Mouse (Mus musculus): ENCODE measurements around the gene Nckap5. TPM values are rescaled to one million over a fixed set of nuclear protein-coding genes. Genes with fewer than 3 reads are reported as not detected.

Gene Nckap5
- polyA plus RNA-seq, 1 experiment from 2014 or later = 8.8 TPM

- Histone ChIP-seq H3K27me3 (no peaks in the 10 kb centered on the region), H3K9ac (no peak overlapping the region), H3K4me2 (no peak overlapping the region), H3K9me3 (replicated peaks) (no peaks in the 10 kb centered on the region), H3K4me3 (no peak overlapping the region), H3K27ac (peak overlapping the region; percentile 57), H3K36me3 (no peaks in the 10 kb centered on the region), H3K4me1 (replicated peaks) (peaks cover 15% of the 10 kb centered on the region)
- 61% methylated on average over 7 of the region's 7 CpGs for WGBS
- peak; percentile 43; the same call in 1 of the 2 replicates for ATAC-seq (replicated peaks; ENCODE audit: insufficient number of reproducible peaks, insufficient read depth, low FRiP score, low read depth)
Measured at GRCm38 (mm10) chr1:126660098-126660999, 170.2 kb downstream of the Nckap5 start.

GRCm38 (mm10) chr1:126658731-126659130, 171.9 kb downstream of the Nckap5 start:
- Histone ChIP-seq H3K9ac (no peak overlapping the region), H3K4me3 (no peak overlapping the region), H3K36me3 (no peaks in the 10 kb centered on the region), H3K4me2 (no peak overlapping the region), H3K27me3 (no peaks in the 10 kb centered on the region), H3K9me3 (replicated peaks) (no peaks in the 10 kb centered on the region), H3K4me1 (replicated peaks) (peaks cover 15% of the 10 kb centered on the region), H3K27ac (no peak overlapping the region)
- 89% methylated on average over 11 of the region's 11 CpGs for WGBS
- no peak for ATAC-seq (replicated peaks; ENCODE audit: insufficient number of reproducible peaks, insufficient read depth, low FRiP score, low read depth)

- ATAC-seq (replicated peaks; ENCODE audit: insufficient number of reproducible peaks, insufficient read depth, low FRiP score, low read depth) = no peak
- Histone ChIP-seq H3K9me3 (replicated peaks) (no peaks in the 10 kb centered on the region), H3K27ac (no peak overlapping the region), H3K27me3 (no peaks in the 10 kb centered on the region), H3K4me1 (replicated peaks) (peaks cover 15% of the 10 kb centered on the region), H3K36me3 (no peaks in the 10 kb centered on the region), H3K4me3 (no peak overlapping the region), H3K9ac (no peak overlapping the region), H3K4me2 (no peak overlapping the region)
- WGBS = 80% methylated on average over 2 of the region's 2 CpGs
Measured at GRCm38 (mm10) chr1:126656246-126656645, 174.4 kb downstream of the Nckap5 start.

GRCm38 (mm10) chr1:126652085-126652484, 178.5 kb downstream of the Nckap5 start:
- H3K36me3 ChIP-seq = no peaks in the 10 kb centered on the region
- H3K9ac ChIP-seq = no peak overlapping the region
- WGBS = 57% methylated on average over 2 of the region's 2 CpGs
- H3K27me3 ChIP-seq = no peaks in the 10 kb centered on the region
- no peak for ATAC-seq (replicated peaks; ENCODE audit: insufficient number of reproducible peaks, insufficient read depth, low FRiP score, low read depth)
- H3K4me2 ChIP-seq = no peak overlapping the region
- H3K27ac ChIP-seq = no peak overlapping the region
- no peaks in the 10 kb centered on the region for H3K9me3 ChIP-seq (replicated peaks)
- H3K4me1 ChIP-seq (replicated peaks) = peaks cover 4% of the 10 kb centered on the region
- no peak overlapping the region for H3K4me3 ChIP-seq

- Histone ChIP-seq H3K4me3 (no peak overlapping the region), H3K9me3 (replicated peaks) (no peaks in the 10 kb centered on the region), H3K36me3 (no peaks in the 10 kb centered on the region), H3K4me2 (no peak overlapping the region), H3K27me3 (no peaks in the 10 kb centered on the region), H3K4me1 (replicated peaks) (no peaks in the 10 kb centered on the region; the same call in 1 of the 2 replicates), H3K27ac (no peak overlapping the region), H3K9ac (no peak overlapping the region)
- no peak for ATAC-seq (replicated peaks; ENCODE audit: insufficient number of reproducible peaks, insufficient read depth, low FRiP score, low read depth)
- 36% methylated on average over 5 of the region's 5 CpGs for WGBS
Measured at GRCm38 (mm10) chr1:126650806-126651205, 179.8 kb downstream of the Nckap5 start.

GRCm38 (mm10) chr1:126642751-126643150, 187.8 kb downstream of the Nckap5 start:
- H3K9ac ChIP-seq = no peak overlapping the region
- no peaks in the 10 kb centered on the region for H3K36me3 ChIP-seq
- 88% methylated on average over 5 of the region's 5 CpGs for WGBS
- H3K27ac ChIP-seq = no peak overlapping the region
- H3K4me1 ChIP-seq (replicated peaks) = no peaks in the 10 kb centered on the region
- ATAC-seq (replicated peaks; ENCODE audit: insufficient number of reproducible peaks, insufficient read depth, low FRiP score, low read depth) = no peak
- H3K9me3 ChIP-seq (replicated peaks) = no peaks in the 10 kb centered on the region
- no peak overlapping the region for H3K4me3 ChIP-seq
- H3K4me2 ChIP-seq = no peak overlapping the region
- H3K27me3 ChIP-seq = no peaks in the 10 kb centered on the region

- no peak for ATAC-seq (replicated peaks; ENCODE audit: insufficient number of reproducible peaks, insufficient read depth, low FRiP score, low read depth)
- Histone ChIP-seq H3K4me1 (replicated peaks) (no peaks in the 10 kb centered on the region), H3K4me2 (no peak overlapping the region), H3K4me3 (no peak overlapping the region), H3K36me3 (no peaks in the 10 kb centered on the region), H3K9ac (no peak overlapping the region), H3K9me3 (replicated peaks) (no peaks in the 10 kb centered on the region), H3K27me3 (no peaks in the 10 kb centered on the region), H3K27ac (no peak overlapping the region)
- 87% methylated on average over 2 of the region's 2 CpGs for WGBS
Measured at GRCm38 (mm10) chr1:126639463-126639862, 191.1 kb downstream of the Nckap5 start.

- no peak for ATAC-seq (replicated peaks; ENCODE audit: insufficient number of reproducible peaks, insufficient read depth, low FRiP score, low read depth)
- no peaks in the 10 kb centered on the region for H3K4me1 ChIP-seq (replicated peaks)
- WGBS = 85% methylated on average over 1 of the region's 1 CpGs
- no peaks in the 10 kb centered on the region for H3K9me3 ChIP-seq (replicated peaks)
- H3K4me3 ChIP-seq = no peak overlapping the region
- no peak overlapping the region for H3K4me2 ChIP-seq
- no peaks in the 10 kb centered on the region for H3K36me3 ChIP-seq
- no peaks in the 10 kb centered on the region for H3K27me3 ChIP-seq
- no peak overlapping the region for H3K9ac ChIP-seq
- no peak overlapping the region for H3K27ac ChIP-seq
Measured at GRCm38 (mm10) chr1:126637515-126637914, 193.1 kb downstream of the Nckap5 start.

GRCm38 (mm10) chr1:126626206-126626605, 204.4 kb downstream of the Nckap5 start:
- Histone ChIP-seq H3K4me1 (replicated peaks) (0 out of 2 replicates have a peak, but pooled peaks cover 2% of the 10 kb centered on the region), H3K27ac (no peak overlapping the region), H3K27me3 (no peaks in the 10 kb centered on the region), H3K4me3 (no peak overlapping the region), H3K4me2 (no peak overlapping the region), H3K9me3 (replicated peaks) (no peaks in the 10 kb centered on the region), H3K9ac (no peak overlapping the region), H3K36me3 (no peaks in the 10 kb centered on the region)
- ATAC-seq (replicated peaks; ENCODE audit: insufficient number of reproducible peaks, insufficient read depth, low FRiP score, low read depth) = no peak
- WGBS = 67% methylated on average over 3 of the region's 3 CpGs

GRCm38 (mm10) chr1:126622036-126622435, 208.6 kb downstream of the Nckap5 start:
- 74% methylated on average over 4 of the region's 4 CpGs for WGBS
- H3K4me1 ChIP-seq (replicated peaks) = 0 out of 2 replicates have a peak, but pooled peaks cover 2% of the 10 kb centered on the region
- H3K9me3 ChIP-seq (replicated peaks) = no peaks in the 10 kb centered on the region
- no peak overlapping the region for H3K4me2 ChIP-seq
- H3K36me3 ChIP-seq = no peaks in the 10 kb centered on the region
- no peak for ATAC-seq (replicated peaks; ENCODE audit: insufficient number of reproducible peaks, insufficient read depth, low FRiP score, low read depth)
- no peaks in the 10 kb centered on the region for H3K27me3 ChIP-seq
- no peak overlapping the region for H3K27ac ChIP-seq
- no peak overlapping the region for H3K4me3 ChIP-seq
- H3K9ac ChIP-seq = no peak overlapping the region

GRCm38 (mm10) chr1:126617464-126618041, 213.0 kb downstream of the Nckap5 start:
- Histone ChIP-seq H3K27ac (no peak overlapping the region), H3K4me1 (replicated peaks) (no peaks in the 10 kb centered on the region), H3K9me3 (replicated peaks) (no peaks in the 10 kb centered on the region), H3K4me3 (no peak overlapping the region), H3K27me3 (no peaks in the 10 kb centered on the region), H3K9ac (no peak overlapping the region), H3K36me3 (no peaks in the 10 kb centered on the region), H3K4me2 (no peak overlapping the region)
- 43% methylated on average over 9 of the region's 9 CpGs for WGBS
- ATAC-seq (replicated peaks; ENCODE audit: insufficient number of reproducible peaks, insufficient read depth, low FRiP score, low read depth) = no peak

Measured in heart, embryonic 15.5 days (tissue).